Mouse (Mus musculus): ENCODE results near the gene Hexa. TPM values are rescaled to one million over a fixed set of nuclear protein-coding genes. Genes with fewer than 3 reads are reported as not detected.

Hexa gene
- polyA plus RNA-seq (2015; fragmentation: Nextera tagmentation; extraction: Ambion mirVana), result 47.5 and 53.0 TPM in 2 replicates

DNA sequence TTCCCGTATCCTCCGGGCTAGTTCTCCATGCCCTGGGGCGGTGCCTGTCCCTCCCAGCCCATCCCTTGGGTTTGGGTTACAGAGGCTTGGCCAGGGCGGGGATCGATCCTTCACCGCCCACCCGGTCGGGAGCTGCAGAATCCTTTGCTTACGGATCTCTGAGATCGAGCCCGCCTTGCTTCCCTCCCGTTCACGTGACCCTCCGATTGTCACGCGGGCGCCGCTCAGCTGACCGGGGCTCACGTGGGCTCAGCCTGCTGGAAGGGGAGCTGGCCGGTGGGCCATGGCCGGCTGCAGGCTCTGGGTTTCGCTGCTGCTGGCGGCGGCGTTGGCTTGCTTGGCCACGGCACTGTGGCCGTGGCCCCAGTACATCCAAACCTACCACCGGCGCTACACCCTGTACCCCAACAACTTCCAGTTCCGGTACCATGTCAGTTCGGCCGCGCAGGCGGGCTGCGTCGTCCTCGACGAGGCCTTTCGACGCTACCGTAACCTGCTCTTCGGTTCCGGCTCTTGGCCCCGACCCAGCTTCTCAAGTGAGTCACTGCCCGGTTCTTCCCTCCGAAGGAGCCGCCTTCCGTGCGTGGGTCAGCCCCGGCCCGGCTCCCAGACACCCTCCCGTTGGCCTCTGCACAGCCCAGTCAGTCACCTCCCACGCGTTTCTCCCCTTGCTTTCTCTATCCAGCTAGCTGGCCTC is at the start of gene Hexa, which contains the start of gene Tmem202:
Gene Hexa, plus strand, starts transcription at position 100 of the 697 bp plus-strand sequence.
Gene Tmem202, minus strand, starts transcription at position 407 of the 697 bp plus-strand sequence.
- no peaks in the 10 kb centered on the region for H3K27me3 ChIP-seq
- peak; percentile 91 for ATAC-seq (replicated peaks)
- H3K9me3 ChIP-seq, result no peaks in the 10 kb centered on the region
- H3K4me1 ChIP-seq, result peaks cover 23% of the 10 kb centered on the region
- peak within 1 kb of the TSS; percentile 65 for H3K4me3 ChIP-seq
- peak within 1 kb of the TSS; percentile 62 for H3K9ac ChIP-seq (replicated peaks)
- 3% methylated on average over 55 of the region's 55 CpGs for WGBS
- no peak within 1 kb of the TSS for H3K27ac ChIP-seq (replicated peaks)
- no peaks in the 10 kb centered on the region for H3K36me3 ChIP-seq
- H3K4me2 ChIP-seq (replicated peaks), result peak within 1 kb of the TSS; percentile 80

DNA sequence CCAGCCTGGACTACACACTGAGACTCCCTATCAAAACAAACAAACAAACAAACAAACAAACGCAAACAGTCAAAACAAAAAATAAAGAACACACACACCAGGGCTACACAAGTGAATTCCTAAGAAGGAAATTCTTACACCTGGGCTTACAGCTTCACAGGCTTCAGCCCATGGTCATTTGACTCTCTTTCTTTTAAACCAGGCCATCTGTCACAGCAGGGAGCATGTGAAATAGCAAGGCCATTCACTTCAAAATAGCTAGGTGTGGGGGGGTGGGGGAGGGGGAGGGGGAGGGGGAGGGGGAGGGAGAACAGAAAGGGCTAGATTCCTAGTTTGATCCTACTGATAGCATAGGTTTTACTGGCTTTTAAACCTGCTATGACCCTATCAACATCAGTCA is 31.2 kb upstream of the Hexa start:
- H3K9ac ChIP-seq (replicated peaks), result no peak overlapping the region
- no peaks in the 10 kb centered on the region for H3K27me3 ChIP-seq
- no peaks in the 10 kb centered on the region for H3K9me3 ChIP-seq
- H3K4me3 ChIP-seq, result no peak overlapping the region
- no peak overlapping the region for H3K27ac ChIP-seq (replicated peaks)
- 71% methylated on average over 1 of the region's 1 CpGs for WGBS
- no peaks in the 10 kb centered on the region for H3K36me3 ChIP-seq
- H3K4me2 ChIP-seq (replicated peaks), result no peak overlapping the region
- ATAC-seq (replicated peaks), result no peak
- H3K4me1 ChIP-seq, result no peaks in the 10 kb centered on the region

DNA sequence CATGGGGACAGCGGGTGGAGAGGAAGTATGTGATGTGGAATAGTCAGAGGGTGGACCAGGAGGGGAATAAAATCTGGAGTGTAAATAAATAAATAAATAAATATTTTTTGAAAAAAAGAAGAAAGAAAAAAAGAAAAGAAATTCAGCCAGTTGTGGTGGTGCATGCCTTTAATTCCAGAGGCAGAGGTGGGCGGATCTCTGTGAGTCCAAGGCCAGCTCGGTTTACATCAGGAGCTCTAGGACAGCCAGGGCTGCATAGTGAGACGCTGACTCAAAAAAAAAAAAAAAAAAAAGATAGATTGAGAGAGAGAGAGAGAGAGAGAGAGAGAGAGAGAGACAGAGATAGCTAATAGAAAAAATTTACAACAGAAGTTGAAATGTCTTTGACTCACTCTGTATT is 27.0 kb upstream of the Hexa start:
- Histone ChIP-seq H3K27me3 (no peaks in the 10 kb centered on the region), H3K27ac (replicated peaks) (no peak overlapping the region), H3K9me3 (no peaks in the 10 kb centered on the region), H3K4me1 (no peaks in the 10 kb centered on the region), H3K4me3 (no peak overlapping the region), H3K36me3 (no peaks in the 10 kb centered on the region), H3K4me2 (replicated peaks) (no peak overlapping the region), H3K9ac (replicated peaks) (no peak overlapping the region)
- ATAC-seq (replicated peaks), result no peak
- 53% methylated on average over 4 of the region's 4 CpGs for WGBS

DNA sequence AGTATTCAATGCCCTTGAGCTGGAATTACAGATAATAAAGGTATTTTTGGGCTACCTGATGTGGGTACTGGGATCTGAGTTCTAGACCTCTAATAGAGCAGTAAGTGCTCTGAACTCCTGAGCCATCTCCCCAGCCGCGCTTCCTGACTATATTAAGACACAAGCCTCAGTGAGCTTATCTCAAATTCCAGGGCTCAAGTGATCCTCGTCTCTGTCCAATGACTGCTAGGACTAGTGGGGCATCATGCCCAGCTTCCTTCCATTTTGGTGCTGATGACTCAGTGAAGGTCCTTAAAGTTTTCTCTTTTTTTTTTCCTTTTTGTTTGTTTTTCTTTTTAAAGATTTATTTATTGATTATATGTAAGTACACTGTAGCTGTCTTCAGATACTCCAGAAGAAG is 24.3 kb upstream of the Hexa start:
- ATAC-seq (replicated peaks), result no peak
- Histone ChIP-seq H3K4me1 (no peaks in the 10 kb centered on the region), H3K4me2 (replicated peaks) (no peak overlapping the region), H3K4me3 (no peak overlapping the region), H3K9me3 (no peaks in the 10 kb centered on the region), H3K27ac (replicated peaks) (no peak overlapping the region), H3K27me3 (no peaks in the 10 kb centered on the region), H3K36me3 (no peaks in the 10 kb centered on the region), H3K9ac (replicated peaks) (no peak overlapping the region)
- 84% methylated on average over 3 of the region's 3 CpGs for WGBS

DNA sequence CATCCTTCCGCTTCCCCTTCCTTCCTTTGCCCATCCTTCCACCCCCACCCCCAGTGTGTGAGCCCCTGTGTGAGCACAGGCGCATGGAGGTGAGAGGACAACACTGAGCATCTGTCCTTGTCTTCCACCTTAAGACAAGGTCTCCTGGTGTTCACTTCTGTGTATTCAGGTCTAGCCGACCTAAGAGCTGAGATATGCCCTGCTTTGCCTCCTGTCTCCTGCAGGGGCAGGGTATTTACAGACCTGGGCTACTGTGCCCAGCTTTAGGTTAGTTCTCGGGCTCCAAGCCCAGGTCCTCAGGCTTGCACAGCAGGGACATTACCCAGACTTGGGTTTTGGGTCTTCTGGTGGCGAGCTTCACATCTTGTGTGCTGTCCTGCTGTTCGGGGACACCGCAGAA is 22.2 kb upstream of the Hexa start:
- Histone ChIP-seq H3K4me1 (no peaks in the 10 kb centered on the region), H3K9ac (replicated peaks) (no peak overlapping the region), H3K9me3 (no peaks in the 10 kb centered on the region), H3K27me3 (no peaks in the 10 kb centered on the region), H3K36me3 (no peaks in the 10 kb centered on the region), H3K4me2 (replicated peaks) (no peak overlapping the region), H3K4me3 (no peak overlapping the region), H3K27ac (replicated peaks) (no peak overlapping the region)
- ATAC-seq (replicated peaks), result no peak
- WGBS, result 55% methylated on average over 7 of the region's 7 CpGs

DNA sequence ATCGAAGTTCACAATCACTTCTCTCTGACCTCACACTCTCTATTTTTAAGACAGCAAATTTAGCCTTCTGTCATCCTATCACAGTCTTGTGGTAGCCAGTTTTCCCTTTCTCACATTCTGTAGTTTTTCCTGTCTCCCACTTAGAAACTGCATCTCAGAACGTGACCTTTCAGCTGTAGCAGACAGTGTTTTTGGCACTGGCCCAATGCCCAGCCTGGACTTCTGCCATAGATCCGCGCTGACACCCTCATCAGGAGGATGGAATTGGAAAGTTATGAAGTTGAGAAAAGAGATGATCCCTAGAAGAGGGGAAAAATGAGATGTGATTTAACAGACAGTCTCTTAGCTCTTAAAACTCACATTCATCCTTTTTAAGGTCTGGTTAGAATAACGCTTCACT is 20.4 kb upstream of the Hexa start:
- 67% methylated on average over 5 of the region's 5 CpGs for WGBS
- no peak overlapping the region for H3K4me2 ChIP-seq (replicated peaks)
- no peak for ATAC-seq (replicated peaks)

DNA sequence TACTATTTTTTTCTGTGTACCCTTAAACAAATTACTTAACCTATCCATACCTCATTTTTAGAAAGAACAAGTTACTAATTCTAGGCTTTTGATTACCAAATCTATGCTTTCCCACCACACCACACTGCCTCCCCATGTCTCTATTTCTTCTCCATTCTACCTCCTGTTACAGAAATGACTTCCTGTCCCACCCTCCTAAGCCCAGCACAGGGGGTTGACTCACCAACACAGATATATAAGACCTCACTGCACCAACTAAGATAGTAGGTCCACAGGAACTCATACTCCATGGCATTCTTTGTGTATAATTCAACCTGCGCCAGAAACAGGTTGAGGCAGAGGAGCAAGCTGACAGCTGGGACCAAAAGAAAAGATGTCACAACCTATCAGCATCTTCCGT is 19.9 kb upstream of the Hexa start:
- H3K4me2 ChIP-seq (replicated peaks), result no peak overlapping the region
- no peak overlapping the region for H3K9ac ChIP-seq (replicated peaks)
- no peaks in the 10 kb centered on the region for H3K27me3 ChIP-seq
- no peak overlapping the region for H3K27ac ChIP-seq (replicated peaks)
- no peak overlapping the region for H3K4me3 ChIP-seq
- H3K36me3 ChIP-seq, result no peaks in the 10 kb centered on the region
- H3K4me1 ChIP-seq, result no peaks in the 10 kb centered on the region
- WGBS, result 84% methylated on average over 2 of the region's 2 CpGs
- no peak for ATAC-seq (replicated peaks)
- no peaks in the 10 kb centered on the region for H3K9me3 ChIP-seq

More for the DNA sequence above, 20.4 kb upstream of the Hexa start:
- H3K27me3 ChIP-seq, result no peaks in the 10 kb centered on the region
- no peak overlapping the region for H3K9ac ChIP-seq (replicated peaks)
- no peak overlapping the region for H3K27ac ChIP-seq (replicated peaks)
- H3K36me3 ChIP-seq, result no peaks in the 10 kb centered on the region
- H3K4me3 ChIP-seq, result no peak overlapping the region
- no peaks in the 10 kb centered on the region for H3K9me3 ChIP-seq
- H3K4me1 ChIP-seq, result no peaks in the 10 kb centered on the region

DNA sequence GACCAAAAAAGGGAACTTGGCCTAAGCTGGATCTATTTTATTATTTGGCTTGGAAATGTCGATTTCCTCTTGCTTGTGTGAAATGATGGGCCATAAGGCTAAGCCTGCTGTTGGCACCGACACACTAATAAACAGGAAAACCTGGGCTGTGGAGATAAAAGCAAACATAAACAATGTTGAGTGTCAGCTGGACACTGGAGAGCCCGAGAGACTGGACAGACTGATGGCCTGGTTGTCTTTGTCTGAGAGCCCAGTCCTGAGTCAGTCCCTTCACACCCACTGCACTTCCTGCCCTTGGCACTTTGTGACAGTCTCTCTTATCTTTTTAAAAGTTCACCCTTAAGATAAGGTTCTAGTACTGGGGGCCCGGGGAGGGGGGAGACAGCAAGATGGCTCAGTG is 16.4 kb upstream of the Hexa start:
- Histone ChIP-seq H3K27me3 (no peaks in the 10 kb centered on the region), H3K4me3 (no peak overlapping the region), H3K9me3 (no peaks in the 10 kb centered on the region), H3K36me3 (no peaks in the 10 kb centered on the region), H3K9ac (replicated peaks) (no peak overlapping the region), H3K4me1 (no peaks in the 10 kb centered on the region), H3K4me2 (replicated peaks) (no peak overlapping the region), H3K27ac (replicated peaks) (no peak overlapping the region)
- 76% methylated on average over 4 of the region's 4 CpGs for WGBS
- ATAC-seq (replicated peaks), result no peak

DNA sequence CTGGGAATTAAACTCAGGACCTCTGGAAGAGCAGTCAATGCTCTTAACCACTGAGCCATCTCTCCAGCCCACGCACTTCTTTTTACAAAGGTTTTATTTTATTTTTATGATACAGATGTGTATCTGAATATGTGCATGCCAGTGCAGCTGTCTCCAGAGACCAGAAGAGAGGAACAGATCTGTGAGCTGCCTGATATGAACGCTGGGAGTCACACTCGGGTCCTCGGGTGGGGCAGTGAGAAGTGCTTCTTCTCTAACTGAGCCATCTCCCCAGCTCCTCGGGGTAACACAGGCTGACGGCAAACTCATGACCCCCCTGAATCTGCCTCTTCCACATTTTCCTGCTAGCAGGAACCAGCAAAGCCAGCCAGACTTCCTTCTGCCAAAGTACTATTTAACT is 12.6 kb upstream of the Hexa start:
- Histone ChIP-seq H3K4me3 (no peak overlapping the region), H3K9me3 (no peaks in the 10 kb centered on the region), H3K27ac (replicated peaks) (no peak overlapping the region), H3K4me2 (replicated peaks) (no peak overlapping the region), H3K27me3 (no peaks in the 10 kb centered on the region), H3K9ac (replicated peaks) (no peak overlapping the region), H3K36me3 (no peaks in the 10 kb centered on the region), H3K4me1 (no peaks in the 10 kb centered on the region)
- WGBS, result 88% methylated on average over 6 of the region's 6 CpGs
- ATAC-seq (replicated peaks), result no peak

DNA sequence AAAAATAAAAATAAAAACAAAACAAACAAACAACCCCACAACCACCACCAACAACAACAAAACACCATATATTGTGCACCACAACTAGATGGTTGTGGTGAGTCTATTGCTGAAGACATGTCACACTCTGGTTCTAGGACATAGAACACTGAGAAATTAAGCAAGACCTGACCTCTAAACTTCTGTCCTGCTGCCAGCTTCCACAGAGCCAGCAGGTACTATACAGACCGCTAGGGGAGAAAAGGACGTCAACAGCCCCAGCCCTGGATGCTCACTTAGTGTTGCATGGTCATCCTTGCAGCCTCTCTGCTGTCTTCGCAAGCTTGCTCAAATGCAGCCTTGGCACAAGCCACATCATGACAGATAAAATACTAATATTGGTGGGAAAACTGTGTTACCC is 11.8 kb upstream of the Hexa start:
- no peaks in the 10 kb centered on the region for H3K9me3 ChIP-seq
- WGBS, result 78% methylated on average over 3 of the region's 3 CpGs
- H3K4me2 ChIP-seq (replicated peaks), result no peak overlapping the region
- no peak overlapping the region for H3K4me3 ChIP-seq
- H3K27ac ChIP-seq (replicated peaks), result no peak overlapping the region
- H3K9ac ChIP-seq (replicated peaks), result no peak overlapping the region
- H3K4me1 ChIP-seq, result no peaks in the 10 kb centered on the region
- H3K36me3 ChIP-seq, result no peaks in the 10 kb centered on the region
- no peak for ATAC-seq (replicated peaks)
- H3K27me3 ChIP-seq, result no peaks in the 10 kb centered on the region

DNA sequence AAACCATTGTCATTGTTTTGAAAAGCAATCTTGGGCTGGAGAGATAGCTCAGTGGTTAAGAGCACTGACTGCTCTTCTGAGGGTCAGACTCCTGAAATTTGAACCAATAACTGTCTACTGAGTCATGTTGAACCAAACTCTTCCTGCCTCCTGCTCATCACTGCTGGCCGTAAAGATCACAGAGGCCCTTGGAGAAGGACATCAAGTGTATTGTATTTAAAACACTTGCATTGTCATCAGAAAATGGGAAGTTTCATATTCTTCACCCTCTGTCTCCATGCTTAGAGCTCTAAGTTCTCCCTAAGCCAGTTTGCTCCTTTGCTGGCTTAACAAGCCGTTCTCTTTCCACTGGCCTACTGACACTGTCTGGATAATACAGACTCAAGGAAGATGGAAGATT is 11.1 kb upstream of the Hexa start:
- Histone ChIP-seq H3K4me1 (no peaks in the 10 kb centered on the region), H3K4me2 (replicated peaks) (no peak overlapping the region), H3K36me3 (no peaks in the 10 kb centered on the region), H3K4me3 (no peak overlapping the region), H3K9ac (replicated peaks) (no peak overlapping the region), H3K9me3 (no peaks in the 10 kb centered on the region), H3K27me3 (no peaks in the 10 kb centered on the region), H3K27ac (replicated peaks) (no peak overlapping the region)
- WGBS, result 88% methylated on average over 2 of the region's 2 CpGs
- ATAC-seq (replicated peaks), result no peak

DNA sequence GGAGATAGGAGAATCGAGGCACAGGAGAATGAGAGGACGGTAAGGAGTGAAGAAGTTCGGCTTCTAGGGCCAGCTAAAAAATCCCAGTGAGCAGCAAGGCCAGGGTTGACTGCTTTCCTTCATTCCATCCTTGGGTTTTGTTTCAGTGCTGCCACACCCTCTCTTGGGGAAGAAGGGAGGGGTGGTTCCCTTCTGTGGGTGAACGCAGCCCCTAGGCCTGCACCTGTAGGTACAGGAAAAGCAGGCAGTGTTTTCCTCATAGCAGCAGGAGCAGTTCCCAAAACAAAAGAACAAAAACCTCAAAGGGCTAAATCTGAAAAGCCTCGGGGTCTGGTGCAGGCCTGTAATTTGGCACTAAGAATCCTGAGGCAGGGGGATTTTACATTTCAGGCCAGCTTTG is 7.7 kb upstream of the Hexa start:
- no peaks in the 10 kb centered on the region for H3K36me3 ChIP-seq
- no peaks in the 10 kb centered on the region for H3K9me3 ChIP-seq
- no peak overlapping the region for H3K4me3 ChIP-seq
- WGBS, result 22% methylated on average over 5 of the region's 5 CpGs
- ATAC-seq (replicated peaks), result no peak
- no peak overlapping the region for H3K4me2 ChIP-seq (replicated peaks)
- no peak overlapping the region for H3K27ac ChIP-seq (replicated peaks)
- no peak overlapping the region for H3K9ac ChIP-seq (replicated peaks)
- no peaks in the 10 kb centered on the region for H3K4me1 ChIP-seq
- H3K27me3 ChIP-seq, result no peaks in the 10 kb centered on the region

DNA sequence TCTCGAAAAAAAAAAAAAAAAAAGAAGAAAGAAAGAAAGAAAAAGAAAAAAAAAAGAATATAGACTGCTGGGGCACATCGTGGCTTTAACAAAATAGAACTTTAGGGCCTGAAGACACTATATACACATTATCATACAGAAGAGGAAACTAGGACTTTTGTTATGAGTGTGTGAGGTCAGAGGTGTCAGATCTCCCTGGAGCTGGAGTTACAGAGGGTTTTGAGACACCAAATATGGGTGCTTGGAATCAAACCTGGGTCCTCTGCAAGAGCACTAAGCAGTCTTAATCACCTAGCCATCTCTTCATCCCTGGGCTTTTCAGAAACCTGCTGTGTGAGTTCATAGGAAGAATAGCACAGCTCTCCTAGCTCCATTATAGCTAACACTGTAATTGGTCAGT is 5.9 kb upstream of the Hexa start:
- Histone ChIP-seq H3K27me3 (no peaks in the 10 kb centered on the region), H3K27ac (replicated peaks) (no peak overlapping the region), H3K4me1 (no peaks in the 10 kb centered on the region), H3K9ac (replicated peaks) (no peak overlapping the region), H3K4me2 (replicated peaks) (no peak overlapping the region), H3K9me3 (no peaks in the 10 kb centered on the region), H3K4me3 (no peak overlapping the region), H3K36me3 (no peaks in the 10 kb centered on the region)
- 82% methylated on average over 2 of the region's 2 CpGs for WGBS
- ATAC-seq (replicated peaks), result no peak
